Mouse (Mus musculus): ENCODE data around the gene Lrguk.

DNA sequence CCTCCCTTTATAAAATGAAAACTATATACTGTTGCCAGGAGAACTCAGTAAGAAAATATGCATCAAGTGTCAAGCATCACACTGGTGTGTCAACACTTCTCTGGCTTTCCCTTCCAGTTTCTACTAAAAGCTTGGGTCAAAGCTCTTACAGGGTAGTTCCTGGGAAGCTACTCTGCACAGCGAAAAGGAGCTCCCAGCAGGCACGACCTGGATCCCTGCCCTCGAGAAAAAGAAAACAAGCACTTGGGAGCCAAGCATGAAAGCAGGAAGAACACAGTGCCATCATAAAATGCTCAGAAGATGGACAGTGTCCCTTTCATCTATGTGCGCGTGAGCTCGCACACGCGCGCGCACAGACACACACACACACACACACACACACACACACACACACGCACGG lies 144.0 kb downstream of the Lrguk start:
- TF ChIP-seq CTCF (IDR thresholded peaks at IDR 0.05; ENCODE audit: extremely low read depth, insufficient read depth, low read length) (no peak), POLR2A (IDR thresholded peaks at IDR 0.05; ENCODE audit: extremely low read depth, insufficient read depth, low read length) (no peak)
